Mouse (Mus musculus) E14TG2a.4 (cell line): ENCODE data around the gene Fam133b.
"Not testable (repeated sequence)": the region's sequence is repeated elsewhere in the genome, so short reads cannot be mapped to it uniquely, and the experiment has no call there.

ENCODE experiments used
- H3K27me3 ChIP-seq: 2 replicates; pipeline ENCODE4 v1.6.1; 2014; ENCODE audit warnings: low read length, control low read depth; ENCODE audit not compliant: insufficient read depth
- H3K36me3 ChIP-seq: 2 replicates; pipeline ENCODE4 v1.6.1; 2014; ENCODE audit warnings: low read length, control low read depth; ENCODE audit not compliant: insufficient read depth
- H3K4me1 ChIP-seq: replicated peaks from 2 replicates; pipeline ENCODE4 v1.6.1; 2014; ENCODE audit warnings: low read depth, low read length, control low read depth
- H3K4me3 ChIP-seq: replicated peaks from 2 replicates; pipeline ENCODE4 v1.5.1; 2014; ENCODE audit warnings: mild to moderate bottlenecking, low read length
- H3K9me3 ChIP-seq: 2 replicates; pipeline ENCODE4 v1.6.1; 2014; ENCODE audit warnings: low read length, control low read depth
- CTCF ChIP-seq: conservative IDR thresholded peaks from 2 replicates; pipeline ENCODE4 v1.5.1; 2014; ENCODE audit warnings: low read length
- NANOG ChIP-seq: IDR thresholded peaks from 2 replicates; pipeline ENCODE4 v1.6.1; 2014; ENCODE audit warnings: borderline replicate concordance, low read length, mixed read lengths
- POU5F1 ChIP-seq: IDR thresholded peaks from 2 replicates; pipeline ENCODE4 v1.6.1; 2014; ENCODE audit warnings: low read length, borderline replicate concordance

The Fam133b gene

DNA sequence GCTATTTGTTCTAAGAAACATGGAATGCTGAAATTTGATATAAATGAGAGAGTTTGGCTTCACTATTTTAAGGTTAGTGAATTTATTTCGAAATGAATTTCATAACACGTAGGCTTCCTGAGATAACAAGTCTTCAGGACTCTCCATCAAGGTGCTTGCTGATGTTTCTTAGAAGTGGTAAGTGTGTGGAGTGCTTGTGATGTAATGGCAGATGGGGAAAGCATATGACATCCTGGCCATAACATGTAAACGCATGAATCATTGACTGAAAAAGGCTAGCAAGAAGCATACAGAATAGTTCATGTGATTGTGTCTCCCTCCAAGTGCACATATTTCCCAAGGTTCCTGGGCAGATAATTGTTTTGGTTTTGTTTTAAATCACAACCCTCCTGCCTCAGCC, 57.2 kb downstream of the Fam133b start:
- Histone ChIP-seq H3K27me3 (no peaks in the 10 kb centered on the region), H3K4me1 (peaks cover 5% of the 10 kb centered on the region), H3K4me3 (no peak overlapping the region), H3K36me3 (peaks cover 16% of the 10 kb centered on the region), H3K9me3 (no peaks in the 10 kb centered on the region)
- TF ChIP-seq NANOG (no peak), CTCF (no peak), POU5F1 (no peak)

DNA sequence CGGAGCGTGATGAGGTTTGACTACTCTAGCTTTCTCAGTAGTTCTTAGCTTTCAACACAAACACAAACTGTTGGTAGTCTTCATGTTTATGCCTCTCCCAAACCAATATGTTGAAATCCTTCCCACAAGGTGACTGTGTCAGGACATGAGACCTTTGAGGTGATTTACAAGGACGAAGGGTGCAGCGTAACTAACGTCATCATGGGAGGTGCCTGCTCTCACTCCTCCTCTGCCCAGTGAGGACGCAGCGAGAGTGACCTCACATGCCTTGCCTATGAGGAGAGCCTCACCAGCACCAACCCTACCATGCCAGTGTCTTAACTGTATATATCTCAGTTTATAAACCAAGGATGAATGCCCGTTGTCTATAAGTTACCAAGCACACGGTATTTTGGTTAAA, 63.5 kb downstream of the Fam133b start:
- H3K9me3 ChIP-seq = no peaks in the 10 kb centered on the region
- peaks cover 55% of the 10 kb centered on the region for H3K36me3 ChIP-seq
- TF ChIP-seq POU5F1 = no peak
- no peak for TF ChIP-seq CTCF
- TF ChIP-seq NANOG = no peak
- no peak overlapping the region for H3K4me3 ChIP-seq
- H3K4me1 ChIP-seq = no peaks in the 10 kb centered on the region
- no peaks in the 10 kb centered on the region for H3K27me3 ChIP-seq

GRCm38 (mm10) chr5:3609241-3609640, 65.6 kb downstream of the Fam133b start:
- H3K4me3 ChIP-seq = no peak overlapping the region
- no peak for TF ChIP-seq NANOG
- no peak for TF ChIP-seq CTCF
- TF ChIP-seq POU5F1 = no peak
- no peaks in the 10 kb centered on the region for H3K27me3 ChIP-seq
- no peaks in the 10 kb centered on the region for H3K9me3 ChIP-seq
- H3K36me3 ChIP-seq = peaks cover 56% of the 10 kb centered on the region
- H3K4me1 ChIP-seq = no peaks in the 10 kb centered on the region

GRCm38 (mm10) chr5:3611835-3612234, 68.2 kb downstream of the Fam133b start:
- not testable (repeated sequence) for H3K27me3 ChIP-seq, H3K4me1 ChIP-seq, H3K4me3 ChIP-seq, H3K9me3 ChIP-seq
- TF ChIP-seq CTCF = 0 out of 2 replicates have a peak, but pooled peaks have one; percentile 16
- peaks cover 46% of the 10 kb centered on the region for H3K36me3 ChIP-seq
